Mouse (Mus musculus): ENCODE measurements around the gene Slc6a5. TPM values are rescaled to one million over a fixed set of nuclear protein-coding genes. Genes with fewer than 3 reads are reported as not detected.

The Slc6a5 gene
- polyA plus RNA-seq, 1 experiment: not detected

DNA sequence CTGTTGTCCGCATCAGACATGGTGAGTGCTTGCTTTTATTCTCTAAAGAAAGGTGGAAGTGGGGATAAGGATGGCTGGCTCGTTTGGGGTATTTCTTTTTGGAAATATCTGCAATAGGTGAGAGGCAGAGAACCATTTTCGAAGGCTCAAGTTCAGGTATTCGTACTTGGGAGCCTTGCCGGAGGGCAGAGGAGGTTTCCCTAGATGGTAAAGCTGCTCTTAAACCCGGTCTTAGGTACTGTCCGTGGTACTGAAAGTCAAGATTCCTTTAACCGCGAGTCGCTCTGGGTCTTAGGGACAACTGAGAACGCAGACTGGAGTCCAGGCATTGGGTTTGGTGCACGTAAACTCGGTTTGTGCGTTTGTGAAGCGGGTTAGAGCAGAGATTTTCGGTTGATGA is 415 bp downstream of the Slc6a5 start:
- Histone ChIP-seq H3K79me3 (ENCODE audit: low read depth) (no peaks in the 10 kb centered on the region), H3ac (ENCODE audit: control insufficient read depth, insufficient read length, low read depth) (no peak overlapping the region), H3K27me3 (ENCODE audit: control insufficient read depth, insufficient read depth, insufficient read length) (peaks cover 36% of the 10 kb centered on the region), H3K4me3 (ENCODE audit: insufficient read depth, poor library complexity, severe bottlenecking) (no peak overlapping the region), H3K36me3 (ENCODE audit: control insufficient read depth, insufficient read depth) (no peaks in the 10 kb centered on the region), H3K79me2 (ENCODE audit: control insufficient read depth, insufficient read depth) (no peaks in the 10 kb centered on the region)
- no peak for TF ChIP-seq CEBPB (IDR thresholded peaks at IDR 0.05; ENCODE audit: low read depth)
- no peak for TF ChIP-seq MYOG (IDR thresholded peaks at IDR 0.05; ENCODE audit: control insufficient read depth, extremely low read depth, insufficient read length)
- no peak for TF ChIP-seq MYOD1 (IDR thresholded peaks at IDR 0.05; ENCODE audit: control insufficient read depth, insufficient read length, low read depth)
- TF ChIP-seq FOSL1 (IDR thresholded peaks at IDR 0.05; ENCODE audit: insufficient read depth, low read length, poor library complexity, severe bottlenecking): no peak
- TF ChIP-seq CTCF (IDR thresholded peaks at IDR 0.05; ENCODE audit: control insufficient read depth, insufficient read depth, insufficient read length): no peak
- no peak for TF ChIP-seq MAX (IDR thresholded peaks at IDR 0.05)
- TF ChIP-seq USF1 (IDR thresholded peaks at IDR 0.05; ENCODE audit: low read depth): no peak

DNA sequence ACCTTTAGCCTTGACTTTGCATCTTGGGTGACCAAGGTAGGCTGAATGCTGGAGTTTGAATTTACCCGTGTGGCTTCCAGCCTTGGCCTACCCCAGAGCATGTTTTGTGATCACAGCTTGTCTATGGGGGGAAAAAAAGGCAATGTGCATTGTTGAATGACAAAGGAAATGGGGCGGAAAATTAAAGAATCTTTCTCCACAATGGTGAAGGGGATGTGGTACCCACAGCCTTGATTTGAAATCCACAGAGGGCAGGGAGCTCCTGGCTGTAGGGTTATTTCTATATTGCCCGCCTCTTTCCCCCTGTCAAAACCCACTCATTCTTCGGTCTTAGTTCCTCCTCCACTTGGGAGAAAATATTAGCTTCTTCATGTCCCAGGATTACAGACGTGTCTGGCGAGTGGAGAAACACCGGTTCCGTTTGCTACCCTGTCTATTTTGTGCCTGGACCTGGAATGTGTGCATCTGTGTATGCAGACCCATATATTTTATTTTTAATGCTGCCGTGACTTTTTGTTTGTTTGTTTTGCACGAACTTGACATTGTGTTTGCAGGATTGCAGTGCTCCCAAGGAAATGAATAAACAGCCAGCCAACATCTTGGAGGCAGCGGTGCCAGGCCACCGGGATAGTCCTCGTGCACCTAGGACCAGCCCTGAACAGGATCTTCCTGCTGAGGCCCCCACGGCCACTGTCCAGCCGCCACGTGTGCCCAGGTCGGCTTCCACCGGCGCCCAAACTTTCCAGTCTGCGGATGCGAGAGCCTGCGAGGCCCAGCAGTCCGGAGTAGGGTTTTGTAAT is 1.4 kb downstream of the Slc6a5 start:
- H3K27me3 ChIP-seq (ENCODE audit: control insufficient read depth, insufficient read depth, insufficient read length): peaks cover 36% of the 10 kb centered on the region
- no peak overlapping the region for H3ac ChIP-seq (ENCODE audit: control insufficient read depth, insufficient read length, low read depth)
- TF ChIP-seq CTCF (IDR thresholded peaks at IDR 0.05; ENCODE audit: control insufficient read depth, insufficient read depth, insufficient read length) (no peak), CEBPB (IDR thresholded peaks at IDR 0.05; ENCODE audit: low read depth) (no peak), FOSL1 (IDR thresholded peaks at IDR 0.05; ENCODE audit: insufficient read depth, low read length, poor library complexity, severe bottlenecking) (no peak), USF1 (IDR thresholded peaks at IDR 0.05; ENCODE audit: low read depth) (no peak), MYOD1 (IDR thresholded peaks at IDR 0.05; ENCODE audit: control insufficient read depth, insufficient read length, low read depth) (no peak), MYOG (IDR thresholded peaks at IDR 0.05; ENCODE audit: control insufficient read depth, extremely low read depth, insufficient read length) (no peak), MAX (IDR thresholded peaks at IDR 0.05) (no peak)
- H3K79me2 ChIP-seq (ENCODE audit: control insufficient read depth, insufficient read depth): no peaks in the 10 kb centered on the region
- no peak overlapping the region for H3K4me3 ChIP-seq (ENCODE audit: insufficient read depth, poor library complexity, severe bottlenecking)
- H3K79me3 ChIP-seq (ENCODE audit: low read depth): no peaks in the 10 kb centered on the region
- H3K36me3 ChIP-seq (ENCODE audit: control insufficient read depth, insufficient read depth): no peaks in the 10 kb centered on the region

DNA sequence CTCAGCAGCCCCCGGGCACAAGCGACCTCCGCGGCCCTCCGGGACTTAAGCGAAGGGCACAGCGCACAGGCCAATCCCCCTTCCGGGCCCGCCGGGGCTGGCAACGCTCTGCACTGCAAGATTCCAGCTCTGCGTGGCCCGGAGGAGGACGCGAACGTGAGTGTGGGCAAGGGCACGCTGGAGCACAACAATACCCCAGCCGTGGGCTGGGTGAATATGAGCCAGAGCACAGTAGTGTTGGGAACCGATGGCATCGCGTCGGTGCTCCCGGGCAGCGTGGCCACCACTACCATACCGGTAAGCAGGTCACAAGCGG is 2.0 kb downstream of the Slc6a5 start:
- Histone ChIP-seq H3K4me3 (ENCODE audit: insufficient read depth, poor library complexity, severe bottlenecking) (no peak overlapping the region), H3K79me2 (ENCODE audit: control insufficient read depth, insufficient read depth) (no peaks in the 10 kb centered on the region), H3K79me3 (ENCODE audit: low read depth) (no peaks in the 10 kb centered on the region), H3K27me3 (ENCODE audit: control insufficient read depth, insufficient read depth, insufficient read length) (peaks cover 32% of the 10 kb centered on the region), H3ac (ENCODE audit: control insufficient read depth, insufficient read length, low read depth) (no peak overlapping the region), H3K36me3 (ENCODE audit: control insufficient read depth, insufficient read depth) (no peaks in the 10 kb centered on the region)
- TF ChIP-seq USF1 (IDR thresholded peaks at IDR 0.05; ENCODE audit: low read depth) (no peak), MYOD1 (IDR thresholded peaks at IDR 0.05; ENCODE audit: control insufficient read depth, insufficient read length, low read depth) (no peak), MYOG (IDR thresholded peaks at IDR 0.05; ENCODE audit: control insufficient read depth, extremely low read depth, insufficient read length) (no peak), FOSL1 (IDR thresholded peaks at IDR 0.05; ENCODE audit: insufficient read depth, low read length, poor library complexity, severe bottlenecking) (no peak), CEBPB (IDR thresholded peaks at IDR 0.05; ENCODE audit: low read depth) (no peak), MAX (IDR thresholded peaks at IDR 0.05) (no peak), CTCF (IDR thresholded peaks at IDR 0.05; ENCODE audit: control insufficient read depth, insufficient read depth, insufficient read length) (no peak)

DNA sequence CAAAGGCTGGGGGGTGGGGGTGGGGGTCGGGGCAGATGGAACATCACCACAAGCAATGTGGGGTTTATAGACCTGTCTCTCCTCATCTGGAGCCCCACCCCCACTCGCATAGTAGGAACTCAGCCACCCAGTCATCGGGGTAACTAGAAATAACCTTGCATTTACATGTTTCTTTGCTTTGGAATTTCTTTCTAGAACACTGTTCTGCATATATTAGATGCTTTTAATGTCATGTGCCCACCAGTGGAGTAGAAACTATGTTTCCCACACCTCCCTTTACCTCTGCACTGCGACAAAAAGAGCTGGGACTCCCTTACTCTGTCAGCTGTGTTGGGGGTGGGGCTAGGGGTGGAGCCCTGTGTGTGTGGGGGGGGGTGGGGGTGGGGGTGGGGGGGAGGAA is 3.2 kb downstream of the Slc6a5 start:
- no peaks in the 10 kb centered on the region for H3K79me3 ChIP-seq (ENCODE audit: low read depth)
- H3K27me3 ChIP-seq (ENCODE audit: control insufficient read depth, insufficient read depth, insufficient read length): peaks cover 23% of the 10 kb centered on the region
- TF ChIP-seq CTCF (IDR thresholded peaks at IDR 0.05; ENCODE audit: control insufficient read depth, insufficient read depth, insufficient read length): no peak
- TF ChIP-seq CEBPB (IDR thresholded peaks at IDR 0.05; ENCODE audit: low read depth): no peak
- no peak for TF ChIP-seq MYOG (IDR thresholded peaks at IDR 0.05; ENCODE audit: control insufficient read depth, extremely low read depth, insufficient read length)
- TF ChIP-seq USF1 (IDR thresholded peaks at IDR 0.05; ENCODE audit: low read depth): no peak
- H3ac ChIP-seq (ENCODE audit: control insufficient read depth, insufficient read length, low read depth): no peak overlapping the region
- H3K4me3 ChIP-seq (ENCODE audit: insufficient read depth, poor library complexity, severe bottlenecking): no peak overlapping the region
- no peaks in the 10 kb centered on the region for H3K79me2 ChIP-seq (ENCODE audit: control insufficient read depth, insufficient read depth)
- no peaks in the 10 kb centered on the region for H3K36me3 ChIP-seq (ENCODE audit: control insufficient read depth, insufficient read depth)

DNA sequence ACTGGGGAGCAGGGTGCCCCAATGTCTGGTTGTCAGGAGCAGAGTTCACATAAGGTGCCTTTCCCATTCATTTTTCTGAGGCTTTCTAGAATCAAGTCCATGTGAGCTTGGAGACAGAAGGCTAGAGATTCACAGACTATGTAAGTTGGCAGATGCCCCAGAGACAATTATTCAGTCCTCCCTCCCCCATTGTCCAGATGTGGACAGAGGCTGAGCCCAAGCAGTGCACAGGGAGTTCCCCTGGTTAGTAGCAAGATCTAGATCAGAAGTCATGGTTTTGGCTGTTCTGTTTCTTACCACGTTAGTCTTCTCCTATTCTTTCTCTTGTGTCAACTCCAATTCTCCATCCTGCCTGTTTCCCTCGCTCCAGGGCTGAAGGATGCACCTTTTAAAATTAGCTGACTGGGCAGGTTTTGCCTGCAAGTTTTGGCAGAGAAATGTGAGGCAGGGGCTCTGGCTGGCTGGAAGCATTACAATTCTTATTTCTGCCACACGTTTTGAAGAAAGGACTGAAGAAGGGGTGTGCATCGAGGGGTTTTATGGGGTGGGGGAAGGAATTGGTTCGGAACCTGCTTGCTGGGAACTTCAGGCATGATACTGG is 3.9 kb downstream of the Slc6a5 start:
- Histone ChIP-seq H3K79me3 (ENCODE audit: low read depth) (no peaks in the 10 kb centered on the region), H3K4me3 (ENCODE audit: insufficient read depth, poor library complexity, severe bottlenecking) (no peak overlapping the region), H3ac (ENCODE audit: control insufficient read depth, insufficient read length, low read depth) (no peak overlapping the region), H3K79me2 (ENCODE audit: control insufficient read depth, insufficient read depth) (no peaks in the 10 kb centered on the region), H3K27me3 (ENCODE audit: control insufficient read depth, insufficient read depth, insufficient read length) (peaks cover 19% of the 10 kb centered on the region), H3K36me3 (ENCODE audit: control insufficient read depth, insufficient read depth) (no peaks in the 10 kb centered on the region)
- TF ChIP-seq MYOG (IDR thresholded peaks at IDR 0.05; ENCODE audit: control insufficient read depth, extremely low read depth, insufficient read length) (no peak), MAX (IDR thresholded peaks at IDR 0.05) (no peak), MYOD1 (IDR thresholded peaks at IDR 0.05; ENCODE audit: control insufficient read depth, insufficient read length, low read depth) (no peak), FOSL1 (IDR thresholded peaks at IDR 0.05; ENCODE audit: insufficient read depth, low read length, poor library complexity, severe bottlenecking) (no peak), USF1 (IDR thresholded peaks at IDR 0.05; ENCODE audit: low read depth) (no peak), CEBPB (IDR thresholded peaks at IDR 0.05; ENCODE audit: low read depth) (no peak), CTCF (IDR thresholded peaks at IDR 0.05; ENCODE audit: control insufficient read depth, insufficient read depth, insufficient read length) (no peak)
